Mouse (Mus musculus): Measurements from ENCODE around the gene Apba1. TPM values are rescaled to one million over a fixed set of nuclear protein-coding genes. Genes with fewer than 3 reads are reported as not detected.
A peak's percentile ranks its signal among the peaks of the same experiment; 100 is the strongest.

Apba1 gene
- polyA plus RNA-seq, 2 experiments: 0.55 to 2.5 TPM

- 36% methylated on average over 17 of the region's 37 CpGs for WGBS
- peaks cover 40% of the 10 kb centered on the region for H3K27me3 ChIP-seq (ENCODE audit: control insufficient read depth, insufficient read depth, low read length)
- H3K9me3 ChIP-seq (ENCODE audit: control insufficient read depth, low read length): no peaks in the 10 kb centered on the region
- H3K4me1 ChIP-seq (ENCODE audit: control insufficient read depth, insufficient read depth, low read length): no peaks in the 10 kb centered on the region
- no peak for ATAC-seq (ENCODE audit: low FRiP score, low read depth)
- no peak overlapping the region for H3K27ac ChIP-seq (replicated peaks; ENCODE audit: low read depth, low read length)
- no peak for DNase-seq (ENCODE audit: low spot score)
- no peak for TF ChIP-seq POLR2A (IDR thresholded peaks at IDR 0.05; ENCODE audit: borderline replicate concordance, extremely low read depth, insufficient read depth, insufficient read length)
- 0 out of 2 replicates have a peak overlapping the region, but pooled peaks have one; percentile 31 for H3K9ac ChIP-seq (ENCODE audit: low read depth, low read length, severe bottlenecking)
- H3K36me3 ChIP-seq (ENCODE audit: control insufficient read depth, insufficient read depth, low read length): no peaks in the 10 kb centered on the region
- H3K4me3 ChIP-seq (replicated peaks; ENCODE audit: low read length): peak overlapping the region; percentile 43
- peak overlapping the region; percentile 61 for H3K4me2 ChIP-seq (replicated peaks; ENCODE audit: low read depth, low read length, severe bottlenecking)
These were observed 133.9 kb downstream of the Apba1 start for GRCm38 (mm10) chr19:23892633-23893032.

DNA sequence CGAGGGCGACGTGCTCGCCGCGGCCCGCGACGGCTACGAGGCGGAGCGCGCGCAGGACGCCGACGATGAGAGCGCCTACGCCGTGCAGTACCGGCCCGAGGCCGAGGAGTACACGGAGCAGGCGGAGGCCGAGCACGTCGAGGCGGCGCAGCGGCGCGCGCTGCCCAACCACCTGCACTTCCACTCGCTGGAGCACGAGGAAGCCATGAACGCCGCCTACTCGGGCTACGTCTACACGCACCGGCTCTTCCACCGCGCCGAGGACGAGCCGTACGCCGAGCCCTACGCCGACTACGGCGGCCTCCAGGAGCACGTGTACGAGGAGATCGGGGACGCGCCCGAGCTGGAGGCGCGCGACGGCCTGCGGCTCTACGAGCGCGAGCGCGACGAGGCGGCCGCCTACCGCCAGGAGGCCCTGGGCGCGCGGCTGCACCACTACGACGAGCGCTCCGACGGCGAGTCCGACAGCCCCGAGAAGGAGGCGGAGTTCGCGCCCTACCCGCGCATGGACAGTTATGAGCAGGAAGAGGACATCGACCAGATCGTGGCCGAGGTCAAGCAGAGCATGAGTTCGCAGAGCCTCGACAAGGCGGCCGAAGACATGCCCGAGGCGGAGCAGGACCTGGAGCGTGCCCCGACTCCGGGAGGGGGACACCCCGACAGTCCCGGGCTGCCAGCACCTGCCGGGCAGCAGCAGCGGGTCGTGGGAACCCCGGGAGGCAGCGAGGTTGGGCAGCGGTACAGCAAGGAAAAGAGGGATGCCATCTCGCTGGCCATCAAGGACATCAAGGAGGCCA is 134.6 kb downstream of the Apba1 start:
- DNase-seq (ENCODE audit: low spot score) (peak; percentile 20), ATAC-seq (ENCODE audit: low FRiP score, low read depth) (peak; percentile 82)
- no peak for TF ChIP-seq POLR2A (IDR thresholded peaks at IDR 0.05; ENCODE audit: borderline replicate concordance, extremely low read depth, insufficient read depth, insufficient read length)
- 0 out of 2 replicates have a peak overlapping the region, but pooled peaks have one; percentile 31 for H3K9ac ChIP-seq (ENCODE audit: low read depth, low read length, severe bottlenecking)
- 18% methylated on average over 91 of the region's 110 CpGs for WGBS
- H3K27ac ChIP-seq (replicated peaks; ENCODE audit: low read depth, low read length): no peak overlapping the region
- H3K4me2 ChIP-seq (replicated peaks; ENCODE audit: low read depth, low read length, severe bottlenecking): peak overlapping the region; percentile 61
- peak overlapping the region; percentile 43 for H3K4me3 ChIP-seq (replicated peaks; ENCODE audit: low read length)
- no peaks in the 10 kb centered on the region for H3K36me3 ChIP-seq (ENCODE audit: control insufficient read depth, insufficient read depth, low read length)
- H3K4me1 ChIP-seq (ENCODE audit: control insufficient read depth, insufficient read depth, low read length): no peaks in the 10 kb centered on the region
- no peaks in the 10 kb centered on the region for H3K9me3 ChIP-seq (ENCODE audit: control insufficient read depth, low read length)
- peaks cover 40% of the 10 kb centered on the region for H3K27me3 ChIP-seq (ENCODE audit: control insufficient read depth, insufficient read depth, low read length)

DNA sequence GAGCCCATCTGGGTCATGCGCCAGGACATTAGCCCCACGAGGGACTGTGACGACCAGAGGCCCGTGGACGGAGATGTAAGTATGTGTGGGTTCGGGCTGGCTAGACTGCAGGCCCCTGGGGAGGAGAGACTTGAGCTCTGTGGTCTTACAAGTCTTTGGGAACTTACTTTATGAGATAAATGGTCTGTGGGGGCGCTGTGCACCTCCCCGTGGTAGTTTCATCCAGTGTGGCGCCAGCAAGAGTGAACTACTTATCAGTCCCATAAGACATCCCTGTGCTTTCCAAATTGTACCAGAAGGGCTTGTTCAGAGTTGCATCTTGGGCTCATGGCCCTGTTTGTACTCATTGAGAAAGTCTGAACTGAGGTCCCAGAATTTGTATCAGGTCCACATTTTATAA is 135.3 kb downstream of the Apba1 start:
- Histone ChIP-seq H3K4me2 (replicated peaks; ENCODE audit: low read depth, low read length, severe bottlenecking) (no peak overlapping the region), H3K36me3 (ENCODE audit: control insufficient read depth, insufficient read depth, low read length) (no peaks in the 10 kb centered on the region), H3K4me1 (ENCODE audit: control insufficient read depth, insufficient read depth, low read length) (no peaks in the 10 kb centered on the region), H3K9me3 (ENCODE audit: control insufficient read depth, low read length) (no peaks in the 10 kb centered on the region), H3K27ac (replicated peaks; ENCODE audit: low read depth, low read length) (no peak overlapping the region), H3K27me3 (ENCODE audit: control insufficient read depth, insufficient read depth, low read length) (peaks cover 40% of the 10 kb centered on the region), H3K4me3 (replicated peaks; ENCODE audit: low read length) (no peak overlapping the region), H3K9ac (ENCODE audit: low read depth, low read length, severe bottlenecking) (no peak overlapping the region)
- WGBS: 61% methylated on average over 9 of the region's 9 CpGs
- no peak for TF ChIP-seq POLR2A (IDR thresholded peaks at IDR 0.05; ENCODE audit: borderline replicate concordance, extremely low read depth, insufficient read depth, insufficient read length)
- DNase-seq (ENCODE audit: low spot score): no peak
- no peak for ATAC-seq (ENCODE audit: low FRiP score, low read depth)

- DNase-seq (ENCODE audit: low spot score) (no peak), ATAC-seq (ENCODE audit: low FRiP score, low read depth) (no peak)
- Histone ChIP-seq H3K27me3 (ENCODE audit: control insufficient read depth, insufficient read depth, low read length) (peaks cover 40% of the 10 kb centered on the region), H3K27ac (replicated peaks; ENCODE audit: low read depth, low read length) (no peak overlapping the region), H3K4me2 (replicated peaks; ENCODE audit: low read depth, low read length, severe bottlenecking) (no peak overlapping the region), H3K36me3 (ENCODE audit: control insufficient read depth, insufficient read depth, low read length) (no peaks in the 10 kb centered on the region), H3K9me3 (ENCODE audit: control insufficient read depth, low read length) (no peaks in the 10 kb centered on the region), H3K9ac (ENCODE audit: low read depth, low read length, severe bottlenecking) (no peak overlapping the region), H3K4me3 (replicated peaks; ENCODE audit: low read length) (no peak overlapping the region), H3K4me1 (ENCODE audit: control insufficient read depth, insufficient read depth, low read length) (no peaks in the 10 kb centered on the region)
- 41% methylated on average over 3 of the region's 3 CpGs for WGBS
- TF ChIP-seq POLR2A (IDR thresholded peaks at IDR 0.05; ENCODE audit: borderline replicate concordance, extremely low read depth, insufficient read depth, insufficient read length): no peak
These were observed 136.1 kb downstream of the Apba1 start for GRCm38 (mm10) chr19:23894822-23895221.

GRCm38 (mm10) chr19:23896915-23897314 is 138.2 kb downstream of the Apba1 start:
- Histone ChIP-seq H3K4me2 (replicated peaks; ENCODE audit: low read depth, low read length, severe bottlenecking) (no peak overlapping the region), H3K4me1 (ENCODE audit: control insufficient read depth, insufficient read depth, low read length) (no peaks in the 10 kb centered on the region), H3K9ac (ENCODE audit: low read depth, low read length, severe bottlenecking) (no peak overlapping the region), H3K27ac (replicated peaks; ENCODE audit: low read depth, low read length) (no peak overlapping the region), H3K4me3 (replicated peaks; ENCODE audit: low read length) (no peak overlapping the region), H3K9me3 (ENCODE audit: control insufficient read depth, low read length) (no peaks in the 10 kb centered on the region), H3K27me3 (ENCODE audit: control insufficient read depth, insufficient read depth, low read length) (peaks cover 33% of the 10 kb centered on the region), H3K36me3 (ENCODE audit: control insufficient read depth, insufficient read depth, low read length) (no peaks in the 10 kb centered on the region)
- DNase-seq (ENCODE audit: low spot score) (no peak), ATAC-seq (ENCODE audit: low FRiP score, low read depth) (no peak)
- WGBS: 58% methylated on average over 8 of the region's 8 CpGs
- no peak for TF ChIP-seq POLR2A (IDR thresholded peaks at IDR 0.05; ENCODE audit: borderline replicate concordance, extremely low read depth, insufficient read depth, insufficient read length)
